Mouse (Mus musculus) inflammation-experienced regulatory T-cells, adult 6 months (primary cell): ENCODE results near the gene Rps19. TPM values are rescaled to one million over a fixed set of nuclear protein-coding genes. Genes with fewer than 3 reads are reported as not detected.

Experiments
- ATAC-seq: one replicate; pipeline ENCODE4 v1.8.0; 2017
- polyA plus RNA-seq, 3 experiments: library from polyadenylated mRNA; unstranded; fragments of 100-300 nt; shearing (Covaris generic); gene quantifications; one replicate each; pipeline ENCODE4 v1.2.1; 2017

Rps19 gene
- polyA plus RNA-seq, 3 experiments from 2014 or later, result 7,402 to 12,964 (median 12,716) TPM

DNA sequence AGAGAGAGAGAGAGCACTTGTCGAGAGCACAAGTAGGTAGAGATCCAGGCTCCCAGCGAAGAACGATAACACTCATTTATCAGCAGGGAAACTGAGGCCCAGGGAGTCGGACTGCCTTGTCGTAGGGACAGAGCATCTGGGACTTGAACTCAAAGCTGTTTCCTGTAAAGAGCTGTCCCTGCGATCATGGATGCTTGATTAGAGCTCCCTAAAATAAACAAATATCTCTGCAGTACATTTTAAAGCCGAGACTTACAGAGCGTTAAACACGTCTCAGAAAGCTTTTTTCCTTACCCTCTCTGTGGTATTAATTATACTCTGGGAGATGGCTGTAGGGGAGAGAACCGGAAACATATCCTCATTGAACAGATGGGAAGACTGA lies 19.3 kb downstream of the Rps19 start:
- ATAC-seq, result no peak

DNA sequence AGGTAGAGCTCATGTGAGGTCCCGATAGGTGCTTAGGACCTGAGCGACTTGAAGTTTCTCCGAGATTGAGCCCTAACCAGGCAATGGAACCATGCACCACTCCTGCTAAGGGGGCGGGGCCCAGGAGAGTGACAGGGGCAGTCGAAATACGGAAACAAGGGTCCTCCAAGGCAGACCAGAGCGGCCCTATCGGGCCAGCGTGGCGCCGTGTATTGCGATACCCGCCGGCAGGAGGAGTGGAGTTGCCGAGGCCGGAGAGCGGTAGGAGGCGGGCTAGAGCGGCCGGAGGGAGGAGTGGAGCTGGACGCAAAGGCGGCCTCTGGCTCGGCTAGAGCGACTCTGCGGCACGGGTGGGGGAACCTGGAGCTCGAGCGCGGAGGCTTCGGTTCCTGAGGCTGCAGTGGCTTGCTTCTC lies 19.9 kb downstream of the Rps19 start:
- peak; percentile 75 for ATAC-seq

DNA sequence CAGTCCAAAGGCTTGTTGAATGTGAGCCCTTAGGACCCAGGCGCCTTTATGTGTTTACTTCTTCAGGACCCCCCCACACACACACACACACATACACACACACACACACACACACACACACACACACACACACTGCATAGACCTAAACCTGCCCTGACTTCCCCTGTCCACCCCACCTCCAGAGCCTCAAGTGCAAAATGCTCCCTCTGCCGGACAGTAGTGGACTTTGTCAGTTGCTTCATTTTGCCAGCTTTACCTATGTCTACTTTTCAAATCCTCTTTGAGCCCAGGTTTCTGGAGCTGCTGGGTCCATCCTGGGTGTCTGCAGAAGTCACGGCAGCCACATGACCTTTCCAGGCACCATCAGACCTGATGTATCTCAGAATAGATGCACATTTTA lies 20.8 kb downstream of the Rps19 start:
- no peak for ATAC-seq

DNA sequence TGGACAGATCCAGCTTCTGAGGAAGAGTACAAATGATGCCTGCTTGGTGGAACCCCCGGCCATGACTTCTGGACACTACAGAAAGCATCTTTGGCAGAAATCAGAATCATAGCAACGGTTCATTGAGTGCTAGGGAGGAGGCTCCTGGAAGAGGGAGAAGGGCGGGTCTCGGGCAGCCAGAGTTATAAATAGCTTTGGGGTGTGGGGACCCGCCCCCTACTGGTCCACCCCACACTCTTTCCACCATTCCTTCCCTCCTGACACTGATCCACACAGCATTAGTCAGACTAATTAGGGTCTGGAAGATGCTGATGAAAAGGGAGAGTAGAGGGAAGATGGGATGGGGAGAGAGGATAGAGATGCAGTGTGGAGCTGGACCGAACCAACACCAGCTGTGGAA lies 22.4 kb downstream of the Rps19 start:
- ATAC-seq, result no peak

DNA sequence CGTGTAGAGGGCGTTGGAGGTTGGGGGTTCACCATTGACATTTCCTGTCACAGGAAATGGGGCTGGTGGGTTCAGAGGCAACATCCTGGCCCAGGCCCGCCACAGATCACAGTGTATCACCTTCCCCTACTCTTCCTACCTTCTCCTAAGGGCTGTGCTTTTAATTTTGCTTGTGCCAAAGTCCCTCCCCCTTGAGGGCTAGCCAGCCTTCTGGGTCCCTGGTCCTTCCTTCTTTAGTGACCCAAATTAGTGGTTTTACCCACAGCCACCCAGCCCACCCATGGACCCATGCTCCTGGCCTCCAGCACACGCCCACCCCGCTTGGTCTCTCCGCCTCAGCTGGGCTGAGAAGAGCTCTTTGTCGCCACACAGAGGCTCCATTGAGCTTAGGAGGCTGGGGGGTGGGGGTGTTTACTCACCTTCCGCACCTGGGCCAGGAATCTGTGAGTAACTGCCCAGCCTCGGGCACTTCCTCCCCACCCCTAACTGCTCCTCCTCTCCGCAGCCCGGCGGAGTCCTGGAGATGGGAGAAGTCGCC lies 23.1 kb downstream of the Rps19 start:
- peak; percentile 77 for ATAC-seq

DNA sequence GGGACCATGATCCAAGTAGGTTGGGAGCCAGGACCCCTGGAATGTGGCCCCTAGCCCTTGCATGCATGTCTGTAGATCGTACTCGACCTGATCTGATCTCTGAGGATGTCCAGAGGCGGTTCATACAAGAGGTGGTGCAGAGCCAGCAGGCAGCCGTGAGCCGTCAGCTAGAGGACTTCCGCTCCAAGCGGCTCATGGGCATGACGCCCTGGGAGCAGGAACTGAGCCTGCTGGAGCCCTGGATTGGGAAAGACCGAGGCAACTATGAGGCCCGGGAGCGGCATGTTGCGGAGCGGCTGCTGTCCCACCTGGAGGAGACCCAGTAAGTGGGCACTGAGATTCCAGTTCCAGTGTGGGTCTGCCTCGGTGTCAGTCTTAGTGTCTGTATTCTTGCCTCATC lies 28.3 kb downstream of the Rps19 start:
- no peak for ATAC-seq

DNA sequence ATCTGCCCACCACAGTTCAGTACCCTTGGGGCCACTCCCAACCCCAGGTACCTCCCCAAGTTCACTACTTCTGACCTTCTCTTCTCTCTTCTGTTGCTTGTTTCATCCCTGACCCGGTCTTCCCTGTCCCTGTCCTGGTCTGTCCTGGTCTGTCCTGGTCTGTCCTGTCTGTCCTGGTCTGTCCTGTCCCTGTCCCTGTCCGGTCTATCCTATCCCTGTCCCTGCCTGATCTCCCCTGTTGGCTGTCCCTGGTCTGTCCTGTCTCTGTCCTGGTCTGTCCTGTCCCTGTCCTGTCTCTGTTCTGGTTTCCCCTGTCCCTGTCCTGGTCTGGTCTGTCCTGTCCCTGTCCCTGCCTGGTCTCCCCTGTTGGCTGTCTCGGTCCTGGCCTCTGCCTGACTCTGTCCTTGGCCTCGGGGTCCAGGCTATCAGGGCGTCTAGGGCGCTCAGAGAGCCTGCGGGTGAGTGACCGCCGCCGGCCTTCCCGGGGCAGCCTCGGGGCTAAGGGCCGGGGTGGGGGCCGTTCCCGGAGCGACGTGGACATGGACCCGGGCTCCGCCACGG lies 34.7 kb downstream of the Rps19 start:
- no peak for ATAC-seq

DNA sequence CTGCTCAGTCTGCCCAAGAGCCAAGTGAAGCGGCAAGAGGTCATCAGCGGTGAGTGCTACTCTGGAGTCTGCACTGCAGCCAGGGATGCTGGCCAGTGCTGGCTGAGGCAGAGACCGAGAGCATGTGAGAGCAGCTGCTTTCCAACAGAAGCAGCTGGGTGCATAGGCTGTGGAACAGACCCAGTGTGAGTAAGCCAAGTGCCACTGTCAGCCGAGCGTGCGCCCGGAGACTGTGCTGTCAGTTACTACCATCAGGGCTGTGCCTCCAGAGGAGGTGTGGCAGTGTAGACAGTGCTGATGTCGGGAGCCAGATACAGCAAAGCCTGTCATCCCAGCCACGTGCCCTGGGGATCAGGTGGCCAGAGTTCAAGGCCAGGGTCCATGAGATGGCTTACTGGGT lies 35.6 kb downstream of the Rps19 start:
- no peak for ATAC-seq

DNA sequence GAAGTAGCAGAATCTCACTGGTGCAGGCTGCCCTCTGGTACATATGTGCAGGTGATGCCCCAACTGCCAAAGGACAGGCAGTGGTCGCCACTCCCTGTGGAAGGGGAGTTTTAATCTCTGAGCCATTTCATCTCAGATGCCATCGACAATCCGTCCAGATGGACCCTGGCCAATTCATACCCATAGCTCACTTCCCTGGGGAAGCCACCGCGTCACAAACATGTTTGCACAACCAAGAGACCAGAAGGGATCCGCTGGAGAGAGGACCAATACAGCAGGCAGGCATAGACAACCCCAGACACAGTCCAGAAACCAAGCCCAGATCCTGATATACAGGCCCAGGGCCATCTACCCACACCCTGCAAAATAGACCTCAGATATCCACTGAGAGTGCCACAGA lies 46.3 kb downstream of the Rps19 start:
- no peak for ATAC-seq

DNA sequence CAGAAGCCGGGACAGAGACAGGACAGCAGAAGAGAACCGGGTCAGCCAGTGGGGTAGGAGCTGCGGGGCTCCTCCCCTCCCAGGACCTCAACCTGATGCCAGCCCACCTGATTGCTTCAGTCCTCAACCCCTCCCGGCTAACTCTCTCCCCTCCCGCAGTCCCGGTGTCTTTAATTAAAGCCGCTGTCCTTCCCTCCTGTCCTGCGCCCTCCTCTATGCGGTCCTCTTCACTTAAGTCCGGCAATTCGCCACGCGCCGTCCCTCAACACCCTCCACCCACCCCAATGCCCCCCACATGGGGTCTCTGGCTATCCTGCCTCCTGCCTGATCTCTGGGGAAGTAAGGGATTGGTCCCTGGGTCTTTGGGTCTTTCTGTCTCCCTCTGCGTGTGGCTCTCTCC lies 47.5 kb downstream of the Rps19 start:
- no peak for ATAC-seq

Other genes starting within 250 kb of the Rps19 start
- not detected for gene Lypd3, start 247.8 kb upstream of the Rps19 start, polyA plus RNA-seq
- not detected for gene Tex101, start 207.7 kb upstream of the Rps19 start, polyA plus RNA-seq
- gene BC049730, start 175.1 kb upstream of the Rps19 start, polyA plus RNA-seq, result not detected
- gene Gm4763, start 157.5 kb upstream of the Rps19 start, polyA plus RNA-seq, result not detected
- gene Cd177, start 124.1 kb upstream of the Rps19 start, polyA plus RNA-seq, result not detected
- not detected for gene Ceacam10, start 107.2 kb upstream of the Rps19 start, polyA plus RNA-seq
- gene Gm9844, start 22.2 kb upstream of the Rps19 start, polyA plus RNA-seq, result 10 to 100 TPM; 14.1 to 61.2 (median 46.0) TPM
- gene Lypd4, start 14.4 kb upstream of the Rps19 start, polyA plus RNA-seq, result not detected
- not detected for gene Dmrtc2, start 14.3 kb upstream of the Rps19 start, polyA plus RNA-seq
- gene Cd79a, start 13.0 kb downstream of the Rps19 start, polyA plus RNA-seq, result 10 to 100 TPM in 2 of 3 experiments, 1 to 10 TPM in 1; 2.2 to 13.5 (median 10.8) TPM
- 100 to 1,000 TPM; 112 to 198 (median 176) TPM for gene Arhgef1, start 18.5 kb downstream of the Rps19 start, polyA plus RNA-seq
- not detected for gene Gm4881, start 60.1 kb downstream of the Rps19 start, polyA plus RNA-seq
- 100 to 1,000 TPM; 119 to 244 (median 236) TPM for gene Rabac1, start 88.4 kb downstream of the Rps19 start, polyA plus RNA-seq
- 1 to 10 TPM in 2 of 3 experiments, under 1 TPM in 1; 0.62 to 3.6 (median 3.4) TPM for gene Atp1a3, start 121.6 kb downstream of the Rps19 start, polyA plus RNA-seq
- gene Grik5, start 188.0 kb downstream of the Rps19 start, polyA plus RNA-seq, result 1 to 10 TPM; 3.1 to 4.9 (median 3.2) TPM
- 10 to 100 TPM in 2 of 3 experiments, 1 to 10 TPM in 1; 8.9 to 11.3 (median 11.3) TPM for gene Zfp574, start 188.2 kb downstream of the Rps19 start, polyA plus RNA-seq